ENCODE assay signal across 9 mouse cellular contexts in the genomic region with DNA sequence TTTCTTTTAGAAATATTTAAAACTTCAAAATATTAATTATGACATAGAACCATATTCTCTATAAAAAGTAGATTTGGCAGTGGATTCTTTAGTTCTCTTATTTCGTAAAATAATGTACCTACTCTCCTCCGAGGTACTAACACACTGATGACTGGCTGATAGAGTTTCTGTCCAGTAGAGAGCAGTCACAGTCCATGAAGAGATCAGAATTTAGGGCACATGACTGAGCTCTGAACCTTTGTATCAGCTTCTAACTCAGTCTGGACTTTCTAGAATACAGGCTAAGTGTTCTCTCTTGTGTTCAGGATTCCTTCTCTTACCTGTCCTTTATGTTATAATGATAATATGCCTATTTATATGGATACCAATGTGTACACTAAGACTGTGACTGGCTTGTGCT.
DNase-seq lines count a peak whose midpoint lies in the region; ATAC-seq lines count a peak whose summit lies in the region.
"Had no signal": no experiment of that assay in that cellular context is flagged by ENCODE, and none has a peak within 500 bp of the region (broad histone marks: within the 10 kb centered on the region; RNA-seq: fewer than 3 reads in every experiment).

No protein-coding gene starts in this region.

- no peak overlapping the region for H3K27ac ChIP-seq in hindbrain, embryonic 16.5 days (ENCODE audit: low read depth, low read length)
- no peak overlapping the region for H3K27ac ChIP-seq in hindbrain, embryonic 13.5 days
- no peak overlapping the region for H3K27ac ChIP-seq in kidney, embryonic 15.5 days
- H3K27ac ChIP-seq: lung, embryonic 15.5 days had no signal

- H3K4me3 ChIP-seq in hindbrain, embryonic 16.5 days (ENCODE audit: low read length) = no peak overlapping the region
- no peak overlapping the region for H3K4me3 ChIP-seq in hindbrain, embryonic 13.5 days
- H3K4me3 ChIP-seq in kidney, embryonic 15.5 days (replicated peaks) = no peak overlapping the region
- H3K4me3 ChIP-seq: lung, embryonic 15.5 days had no signal

- H3K27me3 ChIP-seq in hindbrain, embryonic 16.5 days (replicated peaks; ENCODE audit: control insufficient read depth, insufficient read depth, low read length) = no peaks in the 10 kb centered on the region
- no peaks in the 10 kb centered on the region for H3K27me3 ChIP-seq in hindbrain, embryonic 13.5 days
- no peaks in the 10 kb centered on the region for H3K27me3 ChIP-seq in kidney, embryonic 15.5 days
- H3K27me3 ChIP-seq: lung, embryonic 15.5 days had no signal

- H3K4me1 ChIP-seq in hindbrain, embryonic 16.5 days (ENCODE audit: control insufficient read depth, insufficient read depth, low read depth, low read length) = no peaks in the 10 kb centered on the region
- no peaks in the 10 kb centered on the region for H3K4me1 ChIP-seq in hindbrain, embryonic 13.5 days (replicated peaks)
- H3K4me1 ChIP-seq in kidney, embryonic 15.5 days = no peaks in the 10 kb centered on the region
- H3K4me1 ChIP-seq: lung, embryonic 15.5 days had no signal

- H3K9ac ChIP-seq in hindbrain, embryonic 16.5 days (ENCODE audit: low read depth, low read length) = no peak overlapping the region
- no peak overlapping the region for H3K9ac ChIP-seq in hindbrain, embryonic 13.5 days
- no peak overlapping the region for H3K9ac ChIP-seq in kidney, embryonic 15.5 days
- H3K9ac ChIP-seq: lung, embryonic 15.5 days had no signal

- ATAC-seq in hindbrain, embryonic 16.5 days = peak; percentile 86
- ATAC-seq in hindbrain, embryonic 13.5 days (ENCODE audit: low FRiP score) = no peak
- peak; percentile 69; the same call in 1 of the 2 replicates for ATAC-seq in kidney, embryonic 15.5 days (replicated peaks; ENCODE audit: low FRiP score)
- ATAC-seq in erythroblast, adult 5-6 weeks (replicated peaks; ENCODE audit: low FRiP score, poor library complexity, severe bottlenecking) = no peak
- ATAC-seq in erythroid progenitor cell, adult 5-6 weeks (replicated peaks; ENCODE audit: low FRiP score, poor library complexity, severe bottlenecking) = no peak

- no peaks in the 10 kb centered on the region for H3K36me3 ChIP-seq in hindbrain, embryonic 16.5 days (ENCODE audit: control insufficient read depth, insufficient read depth, low read length)
- H3K36me3 ChIP-seq in hindbrain, embryonic 13.5 days = no peaks in the 10 kb centered on the region
- no peaks in the 10 kb centered on the region for H3K36me3 ChIP-seq in kidney, embryonic 15.5 days
- H3K36me3 ChIP-seq: lung, embryonic 15.5 days had no signal

- 75% methylated on average over 2 of the region's 2 CpGs for WGBS in hindbrain, embryonic 16.5 days
- 80% methylated on average over 2 of the region's 2 CpGs for WGBS in hindbrain, embryonic 13.5 days
- WGBS in kidney, embryonic 15.5 days = 57% methylated on average over 2 of the region's 2 CpGs

- no peaks in the 10 kb centered on the region for H3K9me3 ChIP-seq in hindbrain, embryonic 16.5 days (ENCODE audit: control insufficient read depth, low read length)
- no peaks in the 10 kb centered on the region for H3K9me3 ChIP-seq in hindbrain, embryonic 13.5 days
- no peaks in the 10 kb centered on the region for H3K9me3 ChIP-seq in kidney, embryonic 15.5 days (replicated peaks)
- H3K9me3 ChIP-seq: lung, embryonic 15.5 days had no signal

- H3K4me2 ChIP-seq in hindbrain, embryonic 16.5 days (ENCODE audit: low read length) = no peak overlapping the region
- H3K4me2 ChIP-seq in hindbrain, embryonic 13.5 days = no peak overlapping the region
- H3K4me2 ChIP-seq in kidney, embryonic 15.5 days = no peak overlapping the region
- H3K4me2 ChIP-seq: lung, embryonic 15.5 days had no signal

- DNase-seq in 3T3-L1 (ENCODE audit: low read depth, low spot score) (peak; percentile 75), MN1 (ENCODE audit: low spot score) (no peak)
- peak; percentile 64 for DNase-seq in brain, adult 2 months (ENCODE audit: low read depth, low spot score)

Comparison
In these comparisons a context has a peak if more than half of its experiments do, and no peak if none do; other contexts are left out.
1. ATAC-seq: peak in hindbrain, embryonic 16.5 days (single experiment) and kidney, embryonic 15.5 days (single experiment); none in hindbrain, embryonic 13.5 days (single experiment), erythroblast, adult 5-6 weeks (single experiment) and erythroid progenitor cell, adult 5-6 weeks (single experiment).